Mouse (Mus musculus) CH12.LX (cell line): ENCODE measurements around the gene Rtcb. TPM values are rescaled to one million over a fixed set of nuclear protein-coding genes. Genes with fewer than 3 reads are reported as not detected.

ENCODE experiments used
- DNase-seq: peaks from one replicate; pipeline ENCODE4 v3.0.0-alpha.2; 2013; ENCODE audit errors: extremely low read depth
- H3K27ac ChIP-seq: 2 replicates; pipeline ENCODE4 v1.5.1; 2012; ENCODE audit warnings: low read depth, mild to moderate bottlenecking, control low read depth, moderate library complexity; ENCODE audit not compliant: insufficient read depth
- H3K27me3 ChIP-seq: replicated peaks from 2 replicates; pipeline ENCODE3; 2012; ENCODE audit warnings: inconsistent platforms
- H3K36me3 ChIP-seq, 2 experiments: replicated peaks in 1 of 2; 2 replicates each; pipeline versions ENCODE3 to v1.6.1; 2012; ENCODE audit warnings: inconsistent platforms in 1 of 2, low read length in 1 of 2, mild to moderate bottlenecking in 1 of 2, mixed read lengths in 1 of 2, moderate library complexity in 1 of 2; ENCODE audit not compliant: control insufficient read depth in 1 of 2, insufficient read depth in 1 of 2
- H3K4me1 ChIP-seq, 2 experiments: 2 replicates each; pipeline ENCODE4 v1.6.1; 2012; ENCODE audit warnings: inconsistent platforms in 1 of 2, moderate library complexity in 1 of 2; ENCODE audit not compliant: insufficient read depth in 2 of 2, control insufficient read depth in 1 of 2
- H3K4me2 ChIP-seq: 2 replicates; pipeline ENCODE4 v1.6.1; 2012; ENCODE audit warnings: low read depth, mild to moderate bottlenecking, control low read depth; ENCODE audit not compliant: poor library complexity, insufficient read depth, severe bottlenecking
- H3K4me3 ChIP-seq, 3 experiments: fragments of 150-350 bp in 1 of 3; sonication (generic) in 1 of 3; replicated peaks in 1 of 3; 2 replicates each; pipeline versions ENCODE3 to v1.5.1; 2011 to 2012; ENCODE audit warnings: low read depth in 2 of 3, low read length in 2 of 3, mild to moderate bottlenecking in 2 of 3, moderate library complexity in 2 of 3, control low read depth in 1 of 3, improper control_type of control experiment in 1 of 3, inconsistent platforms in 1 of 3, mixed read lengths in 1 of 3; ENCODE audit not compliant: poor library complexity in 1 of 3
- H3K79me2 ChIP-seq: replicated peaks from 2 replicates; pipeline ENCODE4 v1.6.1; 2012; ENCODE audit warnings: mild to moderate bottlenecking, moderate library complexity; ENCODE audit not compliant: control insufficient read depth, poor library complexity, insufficient read depth, severe bottlenecking; ENCODE audit errors: extremely low read depth
- H3K9ac ChIP-seq: 2 replicates; pipeline ENCODE4 v1.6.1; 2012; ENCODE audit warnings: low read depth, mild to moderate bottlenecking, control low read depth, moderate library complexity; ENCODE audit not compliant: insufficient read depth
- H3K9me3 ChIP-seq: replicated peaks from 2 replicates; pipeline ENCODE3; 2012; ENCODE audit warnings: low read length, inconsistent platforms, mixed read lengths
- BHLHE40 ChIP-seq: IDR thresholded peaks from 2 replicates; pipeline ENCODE4 v1.6.1; 2011; ENCODE audit warnings: mild to moderate bottlenecking, low read depth, low read length, improper control_type of control experiment
- CHD2 ChIP-seq: IDR thresholded peaks from 2 replicates; pipeline ENCODE4 v1.6.1; 2011; ENCODE audit warnings: low read length, improper control_type of control experiment
- ELF1 ChIP-seq: IDR thresholded peaks from 2 replicates; pipeline ENCODE4 v1.6.1; 2014; ENCODE audit warnings: low read depth, mild to moderate bottlenecking, inconsistent platforms, low read length, improper control_type of control experiment
- ETS1 ChIP-seq: conservative IDR thresholded peaks from 2 replicates; pipeline ENCODE4 v1.6.1; 2012; ENCODE audit warnings: low read depth, mild to moderate bottlenecking, inconsistent platforms, low read length, improper control_type of control experiment, moderate library complexity
- GABPA ChIP-seq: IDR thresholded peaks from 2 replicates; pipeline ENCODE4 v1.6.1; 2012; ENCODE audit warnings: low read depth, low read length, improper control_type of control experiment, inconsistent platforms; ENCODE audit not compliant: insufficient replicate concordance
- JUN ChIP-seq: IDR thresholded peaks from 2 replicates; pipeline ENCODE4 v1.6.1; 2011; ENCODE audit warnings: low read depth, mild to moderate bottlenecking, low read length, improper control_type of control experiment, moderate library complexity; ENCODE audit not compliant: insufficient read depth
- JUND ChIP-seq: conservative IDR thresholded peaks from 2 replicates; pipeline ENCODE4 v1.6.1; 2011; ENCODE audit warnings: low read depth, low read length, improper control_type of control experiment
- KAT2A ChIP-seq: IDR thresholded peaks from 2 replicates; pipeline ENCODE4 v1.6.1; 2012; ENCODE audit warnings: low read length, improper control_type of control experiment, inconsistent platforms; ENCODE audit not compliant: insufficient replicate concordance
- MAFK ChIP-seq: IDR thresholded peaks from 2 replicates; pipeline ENCODE4 v1.6.1; 2011; ENCODE audit warnings: low read length, improper control_type of control experiment; ENCODE audit not compliant: insufficient replicate concordance
- MEF2A ChIP-seq: IDR thresholded peaks from 2 replicates; pipeline ENCODE4 v1.6.1; 2014; ENCODE audit warnings: low read depth, mild to moderate bottlenecking, inconsistent platforms, low read length, improper control_type of control experiment, borderline replicate concordance
- MYC ChIP-seq: IDR thresholded peaks from 2 replicates; pipeline ENCODE4 v1.6.1; 2011; ENCODE audit warnings: low read depth, mild to moderate bottlenecking, improper control_type of control experiment, low read length
- NELFE ChIP-seq: IDR thresholded peaks from 2 replicates; pipeline ENCODE4 v1.6.1; 2011; ENCODE audit warnings: low read depth, low read length, improper control_type of control experiment
- POLR2A ChIP-seq: IDR thresholded peaks from 2 replicates; pipeline ENCODE4 v1.6.1; 2011; ENCODE audit warnings: low read depth, mild to moderate bottlenecking, improper control_type of control experiment, low read length
- UBTF ChIP-seq: IDR thresholded peaks from 2 replicates; pipeline ENCODE4 v1.6.1; 2012; ENCODE audit warnings: low read depth, mild to moderate bottlenecking, inconsistent platforms, low read length, improper control_type of control experiment, moderate library complexity
- USF2 ChIP-seq: conservative IDR thresholded peaks from 2 replicates; pipeline ENCODE4 v1.6.1; 2011; ENCODE audit warnings: low read depth, low read length, improper control_type of control experiment
- ZC3H11A ChIP-seq: IDR thresholded peaks from 2 replicates; pipeline ENCODE4 v1.6.1; 2012; ENCODE audit warnings: low read depth, mild to moderate bottlenecking, inconsistent platforms, low read length, improper control_type of control experiment
- ZKSCAN1 ChIP-seq: IDR thresholded peaks from 2 replicates; pipeline ENCODE4 v1.6.1; 2012; ENCODE audit warnings: low read depth, inconsistent platforms, low read length, improper control_type of control experiment, borderline replicate concordance
- dilution Hi-C: fragments of 300-500 bp; cut with MboI; formaldehyde crosslinking; loops from 2 replicates; pipeline ENCODE4 v1.14.3; 2020; ENCODE audit warnings: low sequenced_read_pairs; ENCODE audit not compliant: extremely low pct_unique_long_range_greater_than_20kb, extremely low pct_ligation_motif_present
- in situ Hi-C: fragments of 300-500 bp; cut with MboI; formaldehyde crosslinking; loops from 3 replicates; pipeline ENCODE4 v1.14.3; 2019; ENCODE audit warnings: low sequenced_read_pairs, low pct_ligation_motif_present, low pct_unique_long_range_greater_than_20kb, mixed read lengths
- polyA plus RNA-seq: library from polyadenylated mRNA; unstranded; fragments of >175 nt; gene quantifications from 2 replicates; pipeline ENCODE4 v1.2.1, GENCODE M21; 2012; ENCODE audit warnings: low read depth; ENCODE audit not compliant: insufficient read length
- total RNA-seq, 2 experiments: library from RNA; depleted of rRNA; stranded (reverse); fragments of 300-350 nt in 1 of 2; fragments of >200 nt in 1 of 2; gene quantifications; 2 replicates each; pipeline ENCODE4 v1.2.3; 2012 to 2014

The Rtcb gene
- total and polyA plus RNA-seq, 3 experiments: 192 to 239 (median 225) TPM

- H3K4me3 ChIP-seq: no peak overlapping the region
- H3K36me3 ChIP-seq: peaks cover 51 to 68% of the 10 kb centered on the region in 2 experiments
- DNase-seq: peak; percentile 46
- no peak overlapping the region for H3K4me2 ChIP-seq
- H3K79me2 ChIP-seq: peaks cover 35% of the 10 kb centered on the region
- in situ Hi-C loops (loop anchor here (25.0 kb wide), 1 partner anchor 509 kb away; no protein-coding TSS in a partner anchor), dilution Hi-C loops (no loop called here)
- H3K4me1 ChIP-seq: peaks cover 13 to 60% of the 10 kb centered on the region in 2 experiments
- no peak for TF ChIP-seq GABPA
- TF ChIP-seq UBTF: no peak
- TF ChIP-seq JUND: no peak
- TF ChIP-seq, all 38 proteins: peak for 0
- Histone ChIP-seq H3K9me3 (no peaks in the 10 kb centered on the region), H3K27me3 (no peaks in the 10 kb centered on the region), H3K9ac (no peak overlapping the region), H3K27ac (no peak overlapping the region)
These were observed 4.2 kb downstream of the Rtcb start for GRCm38 (mm10) chr10:85953401-85953800.

GRCm38 (mm10) chr10:85951765-85952443 is 5.7 kb downstream of the Rtcb start:
- no peak overlapping the region for H3K27ac ChIP-seq
- dilution Hi-C loops: no loop called here
- H3K9me3 ChIP-seq: no peaks in the 10 kb centered on the region
- H3K36me3 ChIP-seq: peaks cover 61 to 81% of the 10 kb centered on the region in 2 experiments
- H3K27me3 ChIP-seq: no peaks in the 10 kb centered on the region
- TF ChIP-seq MYC (no peak), POLR2A (no peak), USF2 (no peak), MAFK (no peak), MEF2A (peak; percentile 49; the same call in 1 of the 2 replicates), NELFE (no peak), BHLHE40 (0 out of 2 replicates have a peak, but pooled peaks have one; percentile 14), CHD2 (no peak), ZKSCAN1 (no peak), ELF1 (no peak), KAT2A (no peak), ETS1 (peak; percentile 35; the same call in 1 of the 2 replicates), JUN (no peak), ZC3H11A (no peak)
- peaks cover 28% of the 10 kb centered on the region for H3K79me2 ChIP-seq
- in situ Hi-C loops: loop anchor here (25.0 kb wide), 1 partner anchor 510 kb away; no protein-coding TSS in a partner anchor
- no peak overlapping the region for H3K4me3 ChIP-seq
- H3K4me1 ChIP-seq: peaks cover 13 to 60% of the 10 kb centered on the region in 2 experiments
- H3K9ac ChIP-seq: no peak overlapping the region
- peak; percentile 76 for DNase-seq
- no peak overlapping the region for H3K4me2 ChIP-seq
